Mouse (Mus musculus) forebrain, postnatal 0 days (tissue): ENCODE data around the gene Fndc3a. TPM values are rescaled to one million over a fixed set of nuclear protein-coding genes. Genes with fewer than 3 reads are reported as not detected.

Experiments used
- ATAC-seq: fragments of 200-750 bp; cut with Nextera tagmentation; 2 replicates; pipeline ENCODE4 v1.8.0; 2017; ENCODE audit warnings: mild to moderate bottlenecking, moderate library complexity
- DNase-seq: peaks from one replicate; pipeline ENCODE4 v3.0.0-alpha.2; 2015
- H3K27ac ChIP-seq: fragments of 300-500 bp; sonication (generic); 2 replicates; pipeline ENCODE4 v1.5.1; 2014; ENCODE audit warnings: low read depth, mild to moderate bottlenecking, antibody characterized with exemption, low read length, moderate library complexity, mixed read lengths
- H3K27me3 ChIP-seq: fragments of 300-500 bp; sonication (generic); 2 replicates; pipeline ENCODE4 v1.6.1; 2014; ENCODE audit warnings: mild to moderate bottlenecking, low read length, mixed read lengths; ENCODE audit not compliant: insufficient read depth
- H3K36me3 ChIP-seq: fragments of 300-500 bp; sonication (generic); 2 replicates; pipeline ENCODE4 v1.6.1; 2014; ENCODE audit warnings: mild to moderate bottlenecking, moderate library complexity; ENCODE audit not compliant: insufficient read depth
- H3K4me1 ChIP-seq: fragments of 300-500 bp; sonication (generic); 2 replicates; pipeline ENCODE4 v1.6.1; 2014; ENCODE audit warnings: antibody characterized with exemption; ENCODE audit not compliant: insufficient read depth
- H3K4me2 ChIP-seq: fragments of 300-500 bp; sonication (generic); 2 replicates; pipeline ENCODE4 v1.6.1; 2014; ENCODE audit warnings: low read depth, mild to moderate bottlenecking, moderate library complexity
- H3K4me3 ChIP-seq: fragments of 300-500 bp; sonication (generic); 2 replicates; pipeline ENCODE4 v1.5.1; 2014; ENCODE audit warnings: low read depth, low read length, mixed read lengths
- H3K9ac ChIP-seq: fragments of 300-500 bp; sonication (generic); 2 replicates; pipeline ENCODE4 v1.6.1; 2014; ENCODE audit warnings: mild to moderate bottlenecking
- H3K9me3 ChIP-seq: fragments of 300-500 bp; sonication (generic); 2 replicates; pipeline ENCODE4 v1.6.1; 2016; ENCODE audit warnings: low read length
- CTCF ChIP-seq: sonication (generic); IDR thresholded peaks from 2 replicates; pipeline ENCODE4 v1.5.1; 2016; ENCODE audit warnings: antibody characterized with exemption, control low read depth, low read depth
- WGBS: fragments of 180-500 bp; shearing (Covaris S2); extraction: QIAGEN DNeasy Blood & Tissue Kit; methylation state at CpG from one replicate; pipeline ENCODE4 v1.1.7; 2014; 5-methylcytosine and 5-hydroxymethylcytosine counted together
- polyA plus RNA-seq: library from polyadenylated mRNA; unstranded; fragments of >200 nt; fragmentation: Nextera tagmentation; extraction: Ambion mirVana; gene quantifications from 2 replicates; pipeline ENCODE4 v1.2.1, GENCODE M21; 2015
- total RNA-seq: library from RNA; depleted of rRNA; stranded (reverse); fragments of >200 nt; gene quantifications from 2 replicates; pipeline ENCODE4 v1.2.3, GENCODE M21; 2014

Gene Fndc3a
- total and polyA plus RNA-seq, 2 experiments from 2014 or later: 38.4 to 55.8 TPM

GRCm38 (mm10) chr14:72598976-72599740, 110.6 kb downstream of the Fndc3a start:
- no peak overlapping the region for H3K27ac ChIP-seq
- ATAC-seq: no peak
- no peak overlapping the region for H3K4me3 ChIP-seq
- H3K4me2 ChIP-seq: no peak overlapping the region
- DNase-seq: no peak
- 96% methylated on average over 7 of the region's 7 CpGs for WGBS
- peaks cover 7% of the 10 kb centered on the region; the same call in 1 of the 2 replicates for H3K36me3 ChIP-seq
- peaks cover 17% of the 10 kb centered on the region for H3K4me1 ChIP-seq
- no peak overlapping the region for H3K9ac ChIP-seq
- H3K9me3 ChIP-seq: no peaks in the 10 kb centered on the region
- no peak for TF ChIP-seq CTCF
- no peaks in the 10 kb centered on the region for H3K27me3 ChIP-seq

- no peak for ATAC-seq
- TF ChIP-seq CTCF: no peak
- H3K4me2 ChIP-seq: no peak overlapping the region
- no peaks in the 10 kb centered on the region for H3K9me3 ChIP-seq
- H3K27me3 ChIP-seq: no peaks in the 10 kb centered on the region
- DNase-seq: no peak
- no peaks in the 10 kb centered on the region for H3K4me1 ChIP-seq
- 96% methylated on average over 7 of the region's 7 CpGs for WGBS
- no peak overlapping the region for H3K9ac ChIP-seq
- H3K36me3 ChIP-seq: peaks cover 12% of the 10 kb centered on the region; the same call in 1 of the 2 replicates
- H3K4me3 ChIP-seq: no peak overlapping the region
- no peak overlapping the region for H3K27ac ChIP-seq
These were observed 115.6 kb downstream of the Fndc3a start for GRCm38 (mm10) chr14:72594191-72594590.

DNA sequence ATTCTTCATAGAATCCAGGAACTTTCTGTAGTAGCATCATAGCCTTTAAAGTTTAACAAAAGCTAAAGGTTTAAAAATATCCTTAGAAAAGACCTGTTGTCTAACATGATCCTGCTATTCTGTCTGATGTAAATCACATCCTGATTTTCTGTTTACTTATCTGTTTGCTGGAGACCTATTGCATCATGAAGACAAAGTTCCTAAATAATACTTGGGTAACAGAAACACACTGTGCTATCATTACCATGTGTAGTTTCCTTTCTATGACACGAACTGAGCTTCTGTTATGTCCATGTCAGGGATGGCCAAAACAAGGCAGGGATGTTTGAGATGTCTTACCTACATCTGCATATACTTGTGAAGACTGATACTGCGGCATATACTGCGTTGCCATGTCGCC, 120.4 kb downstream of the Fndc3a start:
- Histone ChIP-seq H3K27me3 (no peaks in the 10 kb centered on the region), H3K9me3 (no peaks in the 10 kb centered on the region), H3K4me1 (no peaks in the 10 kb centered on the region), H3K36me3 (peaks cover 11% of the 10 kb centered on the region; the same call in 1 of the 2 replicates), H3K4me3 (no peak overlapping the region), H3K4me2 (no peak overlapping the region), H3K27ac (no peak overlapping the region), H3K9ac (no peak overlapping the region)
- ATAC-seq: no peak
- no peak for TF ChIP-seq CTCF
- 97% methylated on average over 4 of the region's 4 CpGs for WGBS
- no peak for DNase-seq

DNA sequence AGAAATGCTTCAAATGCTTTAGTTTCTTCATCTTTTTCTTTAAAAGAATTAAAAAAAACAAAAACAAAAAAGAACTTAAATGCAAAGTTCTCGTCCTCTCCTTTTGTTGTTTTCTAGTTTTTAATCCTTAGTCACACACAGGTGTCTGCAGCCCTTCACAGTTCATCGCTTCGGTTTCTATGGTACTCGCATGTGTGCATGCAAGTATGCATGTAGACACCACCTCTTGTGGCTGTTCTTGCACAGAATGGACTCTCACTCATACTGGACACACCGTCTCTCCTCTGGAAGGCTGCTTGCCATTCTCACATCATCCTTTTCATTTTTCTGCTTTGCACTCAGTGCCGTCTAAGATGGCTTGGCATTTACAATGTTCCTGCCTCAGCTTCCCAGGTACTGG, 126.8 kb downstream of the Fndc3a start:
- no peaks in the 10 kb centered on the region for H3K4me1 ChIP-seq
- WGBS: 44% methylated on average over 6 of the region's 6 CpGs
- no peak overlapping the region for H3K27ac ChIP-seq
- ATAC-seq (no peak), DNase-seq (no peak)
- no peak overlapping the region for H3K4me2 ChIP-seq
- H3K9me3 ChIP-seq: no peaks in the 10 kb centered on the region
- no peak overlapping the region for H3K4me3 ChIP-seq
- no peak overlapping the region for H3K9ac ChIP-seq
- TF ChIP-seq CTCF: no peak
- no peaks in the 10 kb centered on the region for H3K27me3 ChIP-seq
- H3K36me3 ChIP-seq: peaks cover 12% of the 10 kb centered on the region; the same call in 1 of the 2 replicates

- Histone ChIP-seq H3K4me2 (no peak overlapping the region), H3K4me1 (no peaks in the 10 kb centered on the region), H3K9me3 (no peaks in the 10 kb centered on the region), H3K27ac (no peak overlapping the region), H3K9ac (no peak overlapping the region), H3K36me3 (peaks cover 10% of the 10 kb centered on the region; the same call in 1 of the 2 replicates), H3K4me3 (no peak overlapping the region), H3K27me3 (no peaks in the 10 kb centered on the region)
- TF ChIP-seq CTCF: no peak
- DNase-seq: no peak
- no peak for ATAC-seq
- WGBS: 94% methylated on average over 3 of the region's 3 CpGs
These were observed 128.8 kb downstream of the Fndc3a start for GRCm38 (mm10) chr14:72580991-72581390.

- Histone ChIP-seq H3K27ac (no peak overlapping the region), H3K27me3 (no peaks in the 10 kb centered on the region), H3K9ac (no peak overlapping the region), H3K9me3 (no peaks in the 10 kb centered on the region), H3K4me3 (no peak overlapping the region), H3K4me1 (no peaks in the 10 kb centered on the region), H3K4me2 (no peak overlapping the region), H3K36me3 (peaks cover 18% of the 10 kb centered on the region)
- DNase-seq (no peak), ATAC-seq (no peak)
- TF ChIP-seq CTCF: peak; percentile 32; the same call in 1 of the 2 replicates
- 87% methylated on average over 3 of the region's 3 CpGs for WGBS
These were observed 133.5 kb downstream of the Fndc3a start for GRCm38 (mm10) chr14:72576283-72576682.

DNA sequence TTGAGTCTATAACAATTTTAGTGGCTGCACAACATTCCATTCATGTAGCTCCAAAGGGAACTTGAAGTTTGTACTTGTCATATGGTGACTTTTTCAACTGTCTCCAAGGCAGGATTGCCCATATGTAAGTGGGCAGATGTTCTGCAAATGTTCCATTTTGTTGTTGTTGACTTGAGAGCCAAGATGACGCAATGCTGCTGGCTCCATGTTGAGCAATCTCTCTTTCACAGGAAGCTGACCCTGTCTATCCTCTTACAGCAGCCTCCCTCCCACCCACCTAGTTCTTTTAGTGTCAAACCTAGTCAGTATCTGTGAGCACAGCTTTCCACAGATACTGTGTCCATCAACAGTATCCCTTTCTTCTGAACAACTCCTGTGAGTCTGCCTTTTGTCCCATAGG, 145.9 kb downstream of the Fndc3a start:
- Histone ChIP-seq H3K4me1 (no peaks in the 10 kb centered on the region), H3K9me3 (no peaks in the 10 kb centered on the region), H3K27ac (no peak overlapping the region), H3K27me3 (no peaks in the 10 kb centered on the region), H3K36me3 (peaks cover 48% of the 10 kb centered on the region), H3K4me3 (no peak overlapping the region), H3K4me2 (no peak overlapping the region), H3K9ac (no peak overlapping the region)
- DNase-seq (no peak), ATAC-seq (no peak)
- no peak for TF ChIP-seq CTCF
- 79% methylated on average over 1 of the region's 1 CpGs for WGBS
